Mouse (Mus musculus) spleen, postnatal 10 days (tissue): ENCODE data around the gene Bad.
"Not testable (repeated sequence)": the region's sequence is repeated elsewhere in the genome, so short reads cannot be mapped to it uniquely, and the experiment has no call there.

ENCODE experiments used
- DNase-seq, 2 experiments: peaks; one replicate each; pipeline ENCODE4 v3.0.0; 2021 to 2022; ENCODE audit warnings: low spot score in 2 of 2

Bad gene

DNA sequence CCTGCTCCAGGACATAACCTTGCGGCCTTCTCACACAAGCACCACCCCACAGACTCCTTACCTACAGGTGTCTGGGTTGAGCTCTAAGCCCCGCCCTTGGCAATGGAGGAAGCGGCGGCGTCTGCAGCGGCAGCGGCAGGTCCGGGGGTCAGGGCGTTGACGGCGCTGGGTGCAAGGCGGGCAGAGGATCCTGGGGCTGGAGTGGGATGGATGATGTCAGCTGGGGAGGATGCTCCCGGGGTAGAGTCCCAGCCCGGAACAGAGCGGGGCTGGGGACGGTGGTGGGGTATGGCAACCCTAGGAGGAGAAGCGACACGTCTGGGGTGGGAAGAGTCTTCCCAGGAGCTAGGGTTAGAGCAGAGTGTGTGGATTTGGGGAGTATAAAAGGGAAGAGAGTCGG lies 43.6 kb downstream of the Bad start:
- DNase-seq = no peak

DNA sequence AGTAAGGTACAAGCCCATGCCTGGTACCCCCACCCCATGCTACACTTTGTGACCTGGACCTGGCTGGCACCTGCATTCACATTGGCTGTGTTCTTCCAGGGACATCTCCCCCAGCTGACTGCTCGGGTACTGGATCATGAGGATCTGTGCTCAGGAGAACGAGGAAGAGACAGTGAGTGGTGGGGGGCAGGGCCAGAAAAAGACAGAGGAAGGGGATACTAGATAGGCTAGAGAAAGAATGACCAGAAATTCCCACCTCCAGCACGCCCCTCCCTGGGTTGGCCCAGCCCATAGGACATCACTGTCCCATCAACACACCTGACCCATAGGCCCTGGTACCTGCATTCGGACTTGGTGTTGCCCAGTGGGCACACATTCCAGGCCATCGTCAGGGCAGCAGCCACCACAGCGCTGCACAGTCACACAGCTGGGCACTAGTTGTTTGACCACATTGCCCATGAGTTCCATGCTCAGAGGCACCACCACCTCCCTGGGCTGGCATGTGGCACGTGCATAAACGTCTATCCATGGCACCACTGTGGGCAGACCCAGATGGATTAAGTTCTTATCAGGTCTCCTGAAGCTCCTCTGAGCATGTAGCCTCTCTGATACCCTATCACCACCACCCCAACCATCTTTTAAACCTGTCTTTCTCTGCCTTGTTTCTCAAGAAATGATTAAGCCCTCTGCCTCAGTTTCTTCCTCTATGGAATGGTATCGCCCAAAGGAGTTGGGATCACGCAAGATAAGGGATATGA lies 44.5 kb downstream of the Bad start:
- peak in 1 of 2 experiments; percentile 14 for DNase-seq

DNA sequence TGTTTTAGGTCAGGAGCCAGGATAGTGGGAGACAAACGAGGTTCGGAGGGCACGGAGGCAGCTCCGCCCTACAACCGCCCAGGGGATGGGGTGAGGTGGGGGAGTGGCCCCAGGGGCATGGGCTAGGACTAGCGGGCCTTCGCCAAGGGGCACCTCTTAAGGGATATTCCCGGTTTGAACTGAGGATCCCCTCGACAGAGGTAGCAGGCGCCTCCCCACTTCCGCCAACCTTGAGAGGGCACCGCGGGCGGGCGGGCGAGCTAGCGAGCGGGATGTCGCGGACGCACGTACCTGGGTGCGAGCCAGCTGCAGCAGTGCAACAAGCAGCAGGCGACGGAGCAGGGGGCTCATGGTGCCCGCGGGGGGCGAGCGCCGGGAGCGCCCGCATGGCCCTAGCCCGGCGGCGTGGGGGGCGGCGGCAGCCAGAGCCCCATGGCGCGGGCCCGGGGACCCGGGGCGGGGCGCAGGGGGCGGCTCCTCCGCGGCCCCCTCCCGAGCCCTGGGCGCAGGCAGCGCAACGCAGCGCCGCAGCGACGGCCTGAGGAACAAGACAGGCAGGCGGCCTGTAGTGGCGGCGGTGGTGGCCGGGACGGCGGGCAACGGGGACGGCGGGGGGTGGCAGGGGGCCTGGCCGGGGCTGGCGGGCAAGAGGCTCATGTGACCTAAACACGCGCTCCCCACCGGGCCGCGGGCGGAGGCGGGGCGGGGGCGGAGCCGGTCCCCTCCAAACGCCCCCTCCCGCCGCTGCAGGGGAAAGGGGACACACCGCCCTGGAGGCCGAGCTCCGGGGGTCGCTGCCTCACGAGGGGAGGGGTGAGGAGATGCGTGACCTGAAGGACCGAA lies 45.6 kb downstream of the Bad start, which contains the start of gene Vegfb:
Vegfb (minus strand) TSS at position 591 of the 843 bp plus-strand sequence.
- peak; percentile 66 to 70 for DNase-seq

DNA sequence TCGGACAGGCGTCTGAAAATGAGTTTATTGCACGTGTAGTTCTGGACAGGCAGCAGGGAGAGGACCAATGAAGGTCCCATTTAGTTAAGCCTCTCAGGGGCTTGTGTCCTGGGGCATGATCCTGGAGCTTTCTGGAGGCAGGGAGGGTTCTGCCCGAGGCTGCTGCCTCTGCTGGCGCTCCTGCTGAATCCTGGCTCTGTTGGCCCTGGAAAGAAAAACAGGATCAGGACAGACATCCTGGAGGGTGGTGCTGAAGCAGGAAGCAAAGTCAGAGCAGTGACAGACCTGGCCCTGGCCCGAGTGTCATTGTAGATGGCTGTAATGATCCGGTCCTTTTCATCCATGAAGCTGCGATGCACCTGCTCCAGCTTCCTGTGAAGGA lies 46.2 kb downstream of the Bad start:
- no peak for DNase-seq

DNA sequence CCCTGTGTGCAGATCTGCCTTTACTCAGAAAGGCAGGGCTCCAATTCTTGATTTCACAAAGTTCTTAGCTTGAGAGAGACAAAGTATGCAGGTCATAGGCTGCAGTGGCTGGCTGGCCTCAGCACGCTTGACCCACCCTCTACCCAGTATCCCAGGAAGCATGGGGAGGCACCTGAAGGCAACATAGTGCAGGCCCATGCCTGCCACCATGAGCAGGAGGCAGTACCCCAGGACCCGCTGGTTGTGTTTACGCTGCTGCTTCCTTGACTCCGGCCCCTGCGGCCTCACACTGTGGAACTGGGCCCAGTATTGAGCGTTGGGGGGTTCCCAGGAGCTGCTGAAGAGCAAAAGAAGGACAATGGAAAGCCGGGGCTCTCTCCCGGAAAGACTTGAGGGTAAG lies 47.6 kb downstream of the Bad start:
- peak in 1 of 2 experiments; percentile 18 for DNase-seq

DNA sequence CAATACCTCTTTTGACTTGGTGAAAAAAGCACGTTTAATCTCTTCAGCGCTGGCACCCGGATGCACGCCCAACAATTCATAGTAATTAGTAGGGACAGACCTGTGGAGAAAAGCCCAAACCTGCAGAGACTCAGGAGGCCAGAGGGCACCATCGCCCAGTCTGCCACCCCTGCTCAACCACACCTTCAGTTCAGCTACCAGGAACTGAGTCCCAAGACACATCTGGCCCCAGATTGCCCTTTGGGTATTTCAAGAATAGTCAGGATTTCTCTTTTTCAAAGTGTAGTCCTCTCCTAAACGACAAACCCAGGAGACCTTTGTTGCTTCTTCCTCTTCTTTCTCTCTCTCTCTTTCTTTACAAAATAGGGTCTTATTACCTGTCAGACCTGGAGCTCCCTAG lies 49.1 kb downstream of the Bad start:
- no peak for DNase-seq

DNA sequence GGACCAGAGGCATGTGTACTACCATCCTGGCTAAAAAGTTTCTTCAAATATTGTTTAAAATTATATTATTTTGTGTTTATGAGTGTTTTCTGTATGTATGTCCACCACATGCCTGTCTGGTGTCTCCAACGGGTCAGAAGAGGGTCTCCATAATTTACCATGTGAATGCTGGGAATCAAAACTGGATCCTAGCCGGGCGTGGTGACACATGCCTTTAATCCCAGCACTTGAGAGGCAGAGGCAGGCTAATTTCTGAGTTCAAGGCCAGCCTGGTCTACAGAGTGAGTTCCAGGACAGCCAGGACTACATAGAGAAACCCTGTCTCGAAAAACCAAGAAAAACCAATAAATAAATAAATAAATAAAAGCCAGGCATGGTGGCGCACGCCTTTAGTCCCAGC lies 49.5 kb downstream of the Bad start:
- not testable (repeated sequence) for DNase-seq

DNA sequence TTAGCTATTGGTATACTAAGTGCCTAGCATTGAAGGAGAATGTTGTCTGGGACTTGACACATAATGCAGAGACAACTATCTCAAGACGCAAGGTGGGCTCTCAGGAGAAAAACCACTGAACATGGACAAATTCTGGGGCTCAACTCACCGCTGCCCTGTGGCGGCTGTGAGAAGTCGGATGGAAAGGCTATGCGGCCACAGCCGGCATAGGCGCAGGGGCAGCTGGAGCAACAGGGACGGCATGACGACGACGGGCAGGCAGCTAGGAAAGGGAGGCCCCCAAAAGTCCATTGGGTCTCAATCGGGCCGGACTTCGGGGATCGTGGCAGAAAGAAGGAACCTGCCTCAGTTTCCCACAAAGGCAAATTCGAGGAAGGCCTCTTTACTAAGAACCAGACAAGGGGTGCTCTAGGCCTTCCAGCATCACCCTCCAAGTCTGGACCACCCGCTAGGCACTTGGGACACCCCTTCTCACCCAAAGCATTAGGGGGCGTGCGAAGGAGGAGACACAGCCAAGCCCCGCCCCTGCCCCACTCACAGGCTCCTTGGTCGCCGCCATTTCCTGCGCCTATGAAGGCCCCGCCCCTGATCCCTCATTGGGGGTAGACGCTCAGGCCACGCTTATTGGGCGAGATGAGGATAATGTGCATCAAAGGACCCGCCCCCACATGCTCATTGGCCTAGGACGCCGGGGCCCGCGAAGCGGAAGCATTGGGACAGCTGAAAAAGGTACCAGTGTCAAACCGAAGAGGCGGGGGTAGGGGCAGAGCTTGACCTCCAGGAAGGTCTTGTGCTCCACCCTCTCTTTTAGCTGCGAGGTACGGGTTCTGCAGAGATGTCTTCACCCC lies 50.6 kb downstream of the Bad start, which contains the start of gene Dnajc4:
Dnajc4 (minus strand) TSS at position 562 of the 848 bp plus-strand sequence.
- peak; percentile 89 to 98 for DNase-seq

DNA sequence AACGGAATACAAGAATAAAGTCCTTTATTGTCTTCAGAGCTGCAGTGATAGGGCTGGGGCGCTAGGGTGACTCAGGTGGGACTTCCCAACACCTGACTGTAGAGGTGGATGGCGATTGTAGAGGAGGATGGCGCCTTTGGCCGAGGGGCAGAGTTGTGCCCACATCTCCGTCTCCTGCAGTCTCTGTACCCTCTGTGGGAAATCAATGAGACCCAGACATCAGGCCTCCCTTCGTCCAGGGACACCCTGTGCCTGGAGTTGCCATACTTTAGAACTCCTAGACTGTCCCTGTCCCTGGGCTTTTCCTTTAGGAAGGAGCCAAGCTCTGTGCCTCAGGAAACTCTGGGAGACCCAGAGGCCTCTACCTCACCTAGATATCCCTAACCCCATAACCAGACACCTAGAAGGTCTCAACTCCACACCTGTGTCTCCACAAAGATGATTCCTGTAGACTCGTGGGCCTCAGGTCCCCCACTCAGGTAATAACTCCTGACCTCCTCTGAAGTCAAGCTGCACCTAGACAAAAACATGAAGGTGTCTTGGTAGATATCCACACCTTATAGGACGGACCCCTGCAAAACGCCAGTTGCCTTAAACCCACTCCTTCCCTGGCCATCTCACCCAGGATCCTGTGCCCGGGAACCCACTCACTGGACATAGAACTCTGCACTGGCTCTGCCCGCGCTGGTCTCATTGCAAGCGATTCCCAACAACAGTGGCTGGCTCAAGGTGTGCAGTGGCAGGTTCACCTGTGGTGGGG lies 51.5 kb downstream of the Bad start:
- DNase-seq = no peak

DNA sequence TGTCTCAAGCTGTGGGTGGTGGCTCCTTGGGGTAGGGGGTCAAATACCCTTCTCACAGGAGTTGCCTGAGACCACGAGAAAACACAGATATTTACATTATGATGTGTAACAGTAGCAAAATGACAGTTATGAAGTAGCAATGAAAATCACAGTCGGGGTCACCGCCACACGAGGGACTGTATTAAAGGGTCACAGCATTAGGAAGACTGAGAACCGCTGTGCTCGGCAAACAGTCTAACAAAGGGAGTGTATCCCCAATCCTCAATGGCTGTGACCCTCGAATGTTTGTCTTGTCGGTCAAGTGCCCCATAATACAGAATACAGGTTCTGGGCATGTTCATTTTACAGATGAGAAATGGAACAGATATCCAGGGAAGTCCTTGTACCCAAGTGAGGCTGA lies 52.3 kb downstream of the Bad start:
- no peak for DNase-seq

DNA sequence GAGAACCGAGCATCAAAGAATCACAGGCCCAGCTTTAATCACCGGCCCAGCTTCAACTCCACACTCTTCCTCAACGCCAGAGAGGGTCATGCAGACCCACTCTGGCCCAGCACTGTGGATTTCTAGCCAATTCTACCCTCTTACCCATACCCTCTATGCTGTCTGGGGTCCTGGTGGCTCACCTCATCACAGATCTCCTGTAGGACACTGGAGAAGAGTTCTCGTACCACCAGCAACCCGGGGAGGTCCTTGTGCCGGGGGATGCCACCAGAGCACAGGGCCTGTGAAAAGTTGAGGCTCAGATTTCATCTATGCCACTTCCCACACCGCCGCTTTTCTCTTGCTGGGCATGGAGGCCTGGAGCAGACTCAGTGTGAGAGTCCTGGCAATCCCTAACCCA lies 52.8 kb downstream of the Bad start:
- DNase-seq = no peak

DNA sequence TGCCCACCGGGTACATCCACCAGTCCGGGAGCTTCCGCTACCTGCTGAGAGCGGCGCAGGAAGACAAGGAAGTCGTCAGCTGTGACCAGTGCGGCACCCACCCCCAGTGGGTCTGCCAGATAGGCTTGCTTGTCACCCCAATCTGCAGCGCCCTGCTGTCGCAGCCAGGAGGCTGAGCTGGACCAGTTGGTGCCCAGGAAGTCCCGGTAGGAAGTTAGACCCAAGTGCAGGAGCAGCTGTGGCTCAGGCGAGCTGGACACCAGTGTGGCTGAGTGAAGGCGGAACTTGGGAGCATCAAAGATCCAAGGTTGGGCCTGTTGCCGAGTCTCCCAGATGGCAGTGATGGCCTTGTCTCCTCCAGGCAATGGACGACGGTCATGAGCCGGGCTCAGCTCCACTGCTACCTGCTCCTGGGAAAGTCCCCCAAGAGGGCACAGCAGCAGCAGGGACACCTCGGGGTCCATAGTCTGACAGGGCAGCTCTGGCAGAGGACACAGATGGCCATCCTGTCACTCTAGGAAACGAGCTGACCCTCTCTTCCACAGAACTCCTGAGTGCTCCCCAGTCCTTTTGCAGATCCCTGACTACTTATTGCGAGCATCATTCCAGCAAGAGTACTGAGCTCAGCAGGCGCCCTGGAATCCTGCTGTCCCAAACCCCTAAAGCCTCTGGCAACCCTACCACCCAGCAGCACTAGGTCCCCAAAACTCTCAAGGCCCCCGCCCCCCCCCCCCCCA lies 53.8 kb downstream of the Bad start:
- DNase-seq = peak in 1 of 2 experiments; percentile 35

DNA sequence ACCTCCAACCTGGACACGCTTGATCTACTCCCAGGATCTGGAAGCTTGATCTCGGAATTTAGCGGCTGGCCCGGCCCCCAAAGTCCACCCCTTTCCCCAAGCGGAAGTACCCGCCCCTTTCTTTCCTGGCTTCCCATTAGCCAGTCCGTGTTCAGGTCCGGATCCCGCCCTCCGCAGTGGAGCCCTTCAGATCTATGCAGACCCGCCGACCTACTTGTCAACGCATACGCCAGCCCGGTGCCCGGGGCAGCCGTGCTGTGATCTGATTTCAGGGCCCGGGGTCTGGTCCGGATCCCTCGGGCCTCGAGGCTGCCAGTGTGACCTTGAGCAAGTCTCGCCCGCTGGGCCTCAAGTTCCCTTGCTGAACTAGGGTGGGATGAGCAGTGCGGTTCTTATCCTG lies 54.3 kb downstream of the Bad start, which contains the start of the genes Nudt22 and Trpt1:
Nudt22 (minus strand) TSS at position 112 of the 400 bp plus-strand sequence.
Trpt1 (plus strand) TSS at position 126 of the 400 bp plus-strand sequence.
- DNase-seq = peak; percentile 59 to 82

DNA sequence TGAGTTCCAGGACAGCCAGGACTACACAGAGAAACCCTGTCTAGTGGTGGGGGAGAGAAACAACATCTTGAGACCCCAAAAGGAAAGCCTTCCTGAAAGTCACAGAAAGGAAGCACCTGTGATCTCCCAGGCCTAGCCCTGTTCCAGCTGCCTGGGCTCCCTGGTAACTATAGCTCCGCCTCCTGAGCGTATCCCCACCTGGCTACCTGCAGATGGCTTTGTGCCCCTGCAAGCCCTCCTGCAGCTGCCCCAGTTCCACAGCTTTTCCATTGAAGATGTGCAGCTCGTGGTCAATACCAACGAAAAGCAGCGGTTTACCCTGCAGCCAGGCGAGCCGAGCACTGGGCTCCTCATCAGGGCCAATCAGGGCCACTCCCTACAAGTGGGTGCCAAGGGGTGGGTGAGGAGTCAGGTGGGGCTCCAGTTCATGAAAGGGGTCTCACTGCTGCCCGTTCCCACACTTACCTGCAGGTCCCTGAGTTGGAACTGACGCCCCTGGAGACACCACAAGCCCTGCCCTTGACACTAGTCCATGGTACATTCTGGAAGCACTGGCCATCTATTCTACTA lies 56.1 kb downstream of the Bad start:
- DNase-seq = no peak

DNA sequence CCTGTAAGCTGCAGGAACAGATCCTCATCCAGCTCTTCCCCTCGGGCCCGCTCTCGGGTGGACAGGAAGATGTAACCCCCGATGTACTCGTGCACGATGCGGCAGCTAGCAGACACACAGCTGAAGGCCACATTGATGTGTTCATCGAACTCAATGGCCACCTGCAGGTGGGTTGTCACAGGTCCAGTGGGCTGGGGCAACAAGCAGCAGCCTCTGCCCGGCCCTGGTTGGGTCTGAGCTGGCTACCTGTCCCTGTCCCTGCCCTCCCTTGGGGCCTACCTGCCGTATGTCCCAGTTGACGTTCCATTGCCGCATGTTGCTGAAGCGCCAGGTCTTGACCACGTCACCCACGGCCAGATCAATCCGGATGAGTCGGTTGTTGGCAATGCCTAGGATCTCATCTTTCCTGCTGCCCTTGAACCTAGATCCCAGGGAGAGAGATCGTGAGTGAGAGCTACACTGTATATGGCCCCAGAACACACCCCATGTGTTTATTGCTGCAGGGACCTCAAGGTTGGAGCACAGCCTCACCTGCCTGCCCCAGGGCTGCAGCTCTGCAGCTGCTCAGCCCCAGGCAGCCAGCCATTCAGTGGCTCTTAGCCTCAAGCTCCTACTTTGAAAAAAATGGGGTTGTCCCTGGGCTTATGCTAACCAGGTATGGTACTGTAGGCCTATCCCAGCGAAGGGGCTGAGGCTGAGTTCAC lies 57.9 kb downstream of the Bad start:
- no peak for DNase-seq
